Mouse (Mus musculus): Measurements from ENCODE around the gene Mfng.

The Mfng gene

DNA sequence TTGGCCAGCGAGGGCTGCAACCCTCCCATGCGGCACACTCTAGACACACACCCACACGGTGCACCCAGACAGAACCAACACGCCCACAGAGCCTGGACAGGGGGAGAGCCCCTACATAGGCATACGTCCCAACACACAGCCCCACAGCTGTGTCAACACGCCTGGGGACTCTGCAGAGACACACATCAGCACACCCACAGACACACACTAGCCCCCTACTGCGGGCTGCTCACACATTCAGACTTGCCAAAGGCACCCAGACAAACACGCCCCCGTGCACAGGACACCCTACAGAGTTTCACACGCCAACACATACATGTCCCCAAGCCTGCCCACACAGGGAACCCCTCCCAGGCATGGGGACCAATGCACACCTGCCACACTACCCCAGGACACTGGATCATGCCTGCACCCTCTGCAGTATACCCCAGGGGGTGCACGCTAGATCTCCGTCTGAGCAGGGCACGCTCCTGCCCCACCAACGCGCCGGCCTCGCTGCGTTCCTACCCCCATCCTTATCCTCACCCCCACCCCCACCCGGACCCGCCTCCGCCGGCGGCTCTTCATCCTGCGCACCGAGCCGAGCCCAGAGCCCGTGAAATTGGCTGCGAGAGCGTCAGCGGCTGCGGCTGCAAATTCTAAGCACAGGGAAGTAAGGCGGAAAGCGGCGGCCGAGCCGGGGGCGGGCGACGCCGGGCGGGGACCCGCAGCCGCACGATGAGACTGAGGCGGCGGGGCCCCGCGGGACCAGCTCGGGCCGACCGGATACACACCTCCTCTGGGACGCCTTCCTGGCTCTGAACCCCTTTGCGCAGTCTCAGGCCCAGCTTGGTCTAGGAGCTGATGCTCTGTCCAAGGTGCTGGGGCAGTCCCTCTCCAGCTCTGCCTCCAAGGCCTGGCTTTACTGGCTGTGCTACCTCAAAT lies 60.7 kb downstream of the Mfng start:
- peak; percentile 69 to 75 for DNase-seq

GRCm38 (mm10) chr15:78711935-78712334 lies 61.3 kb downstream of the Mfng start:
- no peak for DNase-seq

GRCm38 (mm10) chr15:78710634-78711033 lies 62.6 kb downstream of the Mfng start:
- DNase-seq = no peak

DNA sequence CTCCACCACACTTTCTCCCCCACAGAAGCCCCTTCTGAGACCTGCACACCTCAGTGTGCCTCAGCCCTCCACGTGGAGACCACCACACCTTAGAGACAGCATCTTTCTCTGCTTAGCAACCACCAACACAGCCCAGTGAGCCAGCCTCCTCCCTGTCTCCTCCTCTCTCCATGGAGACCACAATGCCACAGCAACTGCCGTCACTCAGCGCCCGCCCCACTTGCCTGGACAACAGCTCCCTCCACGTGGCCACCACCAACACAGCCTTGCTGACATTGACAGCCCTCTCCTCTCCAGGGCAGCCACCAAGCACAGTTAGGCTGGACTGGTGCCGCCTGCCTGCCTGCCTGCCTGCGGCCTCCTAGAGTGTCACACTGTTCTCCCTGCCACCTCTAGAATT lies 63.5 kb downstream of the Mfng start:
- no peak for DNase-seq

- no peak for DNase-seq
Measured at GRCm38 (mm10) chr15:78706630-78707029, 66.6 kb downstream of the Mfng start.

Measured in kidney, postnatal 4 days (tissue).